Mouse (Mus musculus): ENCODE results near the gene Mtcl1.

The Mtcl1 gene

GRCm38 (mm10) chr17:66409070-66409605, 40.4 kb downstream of the Mtcl1 start:
- in situ Hi-C loops (cut with MboI): no loop called here

- in situ Hi-C loops (cut with MboI): no loop called here
These were observed 41.1 kb downstream of the Mtcl1 start for GRCm38 (mm10) chr17:66408400-66408799.

- in situ Hi-C loops (cut with MboI): no loop called here
These were observed 41.7 kb downstream of the Mtcl1 start for GRCm38 (mm10) chr17:66407833-66408232.

GRCm38 (mm10) chr17:66405601-66406000, 43.9 kb downstream of the Mtcl1 start:
- in situ Hi-C loops (cut with MboI): no loop called here

- in situ Hi-C loops (cut with MboI): no loop called here
These were observed 44.5 kb downstream of the Mtcl1 start for GRCm38 (mm10) chr17:66404883-66405590.

- in situ Hi-C loops (cut with MboI): no loop called here
These were observed 46.6 kb downstream of the Mtcl1 start for GRCm38 (mm10) chr17:66402791-66403470.

GRCm38 (mm10) chr17:66401596-66402265, 47.8 kb downstream of the Mtcl1 start:
- in situ Hi-C loops (cut with MboI): no loop called here

- in situ Hi-C loops (cut with MboI): no loop called here
These were observed 49.8 kb downstream of the Mtcl1 start for GRCm38 (mm10) chr17:66399780-66400179.

- in situ Hi-C loops (cut with MboI): no loop called here
These were observed 55.0 kb downstream of the Mtcl1 start for GRCm38 (mm10) chr17:66394571-66394970.

- in situ Hi-C loops (cut with MboI): no loop called here
These were observed 61.2 kb downstream of the Mtcl1 start for GRCm38 (mm10) chr17:66388307-66388706.

- in situ Hi-C loops (cut with MboI): no loop called here
These were observed 68.2 kb downstream of the Mtcl1 start for GRCm38 (mm10) chr17:66381338-66381737.

- in situ Hi-C loops (cut with MboI): no loop called here
These were observed 69.4 kb downstream of the Mtcl1 start for GRCm38 (mm10) chr17:66379900-66380857.

GRCm38 (mm10) chr17:66379308-66379707, 70.2 kb downstream of the Mtcl1 start:
- in situ Hi-C loops (cut with MboI): no loop called here

GRCm38 (mm10) chr17:66378127-66378526, 71.4 kb downstream of the Mtcl1 start:
- in situ Hi-C loops (cut with MboI): no loop called here

GRCm38 (mm10) chr17:66374633-66375272, 74.8 kb downstream of the Mtcl1 start:
- in situ Hi-C loops (cut with MboI): no loop called here

- in situ Hi-C loops (cut with MboI): no loop called here
These were observed 78.7 kb downstream of the Mtcl1 start for GRCm38 (mm10) chr17:66370867-66371266.

GRCm38 (mm10) chr17:66369777-66370176, 79.8 kb downstream of the Mtcl1 start:
- in situ Hi-C loops (cut with MboI): no loop called here

- in situ Hi-C loops (cut with MboI): no loop called here
These were observed 81.4 kb downstream of the Mtcl1 start for GRCm38 (mm10) chr17:66368127-66368526.

GRCm38 (mm10) chr17:66365664-66366063, 83.9 kb downstream of the Mtcl1 start:
- in situ Hi-C loops (cut with MboI): no loop called here

GRCm38 (mm10) chr17:66365293-66365642, 84.3 kb downstream of the Mtcl1 start:
- in situ Hi-C loops (cut with MboI): no loop called here
